Mouse (Mus musculus) liver, embryonic 16.5 days (tissue): ENCODE measurements around the gene Prkca. TPM values are rescaled to one million over a fixed set of nuclear protein-coding genes. Genes with fewer than 3 reads are reported as not detected.

Experiments used
- ATAC-seq: fragments of 200-750 bp; cut with Nextera tagmentation; 2 replicates; pipeline ENCODE4 v1.8.0; 2017; ENCODE audit warnings: low read depth, mild to moderate bottlenecking, moderate number of reproducible peaks, moderate library complexity
- H3K27ac ChIP-seq: fragments of 300-500 bp; sonication (generic); 2 replicates; pipeline ENCODE4 v1.5.1; 2014; ENCODE audit warnings: mild to moderate bottlenecking, low read length
- H3K27me3 ChIP-seq: fragments of 300-500 bp; sonication (generic); 2 replicates; pipeline ENCODE4 v1.6.1; 2014; ENCODE audit warnings: low read depth, low read length, mixed read lengths; ENCODE audit not compliant: control insufficient read depth, insufficient read depth
- H3K36me3 ChIP-seq: fragments of 300-500 bp; sonication (generic); 2 replicates; pipeline ENCODE4 v1.6.1; 2014; ENCODE audit warnings: mild to moderate bottlenecking; ENCODE audit not compliant: control insufficient read depth, insufficient read depth
- H3K4me1 ChIP-seq: fragments of 300-500 bp; sonication (generic); 2 replicates; pipeline ENCODE4 v1.6.1; 2014; ENCODE audit warnings: low read depth, low read length, mixed read lengths; ENCODE audit not compliant: control insufficient read depth
- H3K4me2 ChIP-seq: fragments of 300-500 bp; sonication (generic); 2 replicates; pipeline ENCODE4 v1.6.1; 2014; ENCODE audit warnings: low read depth, low read length, mixed read lengths
- H3K4me3 ChIP-seq: fragments of 300-500 bp; sonication (generic); 2 replicates; pipeline ENCODE4 v1.5.1; 2014; ENCODE audit warnings: low read depth, mild to moderate bottlenecking, low read length
- H3K9ac ChIP-seq: fragments of 300-500 bp; sonication (generic); 2 replicates; pipeline ENCODE4 v1.6.1; 2014; ENCODE audit warnings: low read depth, low read length
- H3K9me3 ChIP-seq: fragments of 300-500 bp; sonication (generic); replicated peaks from 2 replicates; pipeline ENCODE4 v1.6.1; 2016; ENCODE audit warnings: low read length; ENCODE audit not compliant: control insufficient read depth
- WGBS: fragments of 180-500 bp; shearing (Covaris S2); extraction: QIAGEN DNeasy Blood & Tissue Kit; methylation state at CpG from one replicate; pipeline ENCODE4 v1.1.7; 2014; ENCODE audit not compliant: insufficient replicate concordance; 5-methylcytosine and 5-hydroxymethylcytosine counted together
- polyA plus RNA-seq: library from polyadenylated mRNA; unstranded; fragments of >200 nt; fragmentation: Nextera tagmentation; extraction: Ambion mirVana; gene quantifications from 2 replicates; pipeline ENCODE4 v1.2.1, GENCODE M21; 2015

Gene Prkca
- polyA plus RNA-seq, 1 experiment from 2014 or later, result 3.4 TPM

- Histone ChIP-seq H3K27ac (no peak overlapping the region), H3K9ac (no peak overlapping the region), H3K36me3 (no peaks in the 10 kb centered on the region), H3K4me2 (no peak overlapping the region), H3K27me3 (no peaks in the 10 kb centered on the region), H3K4me1 (no peaks in the 10 kb centered on the region), H3K9me3 (no peaks in the 10 kb centered on the region), H3K4me3 (no peak overlapping the region)
- WGBS, result 55% methylated on average over 5 of the region's 5 CpGs
- ATAC-seq, result no peak
Observed at GRCm38 (mm10) chr11:108333006-108333405, 10.7 kb downstream of the Prkca start.

- Histone ChIP-seq H3K9me3 (no peaks in the 10 kb centered on the region), H3K4me3 (no peak overlapping the region), H3K36me3 (no peaks in the 10 kb centered on the region), H3K4me2 (no peak overlapping the region), H3K4me1 (no peaks in the 10 kb centered on the region), H3K27me3 (no peaks in the 10 kb centered on the region), H3K27ac (no peak overlapping the region), H3K9ac (no peak overlapping the region)
- 63% methylated on average over 11 of the region's 11 CpGs for WGBS
- no peak for ATAC-seq
Observed at GRCm38 (mm10) chr11:108330818-108331217, 12.9 kb downstream of the Prkca start.

- Histone ChIP-seq H3K27ac (no peak overlapping the region), H3K4me3 (no peak overlapping the region), H3K36me3 (no peaks in the 10 kb centered on the region), H3K4me1 (no peaks in the 10 kb centered on the region), H3K27me3 (no peaks in the 10 kb centered on the region), H3K9me3 (no peaks in the 10 kb centered on the region), H3K4me2 (no peak overlapping the region), H3K9ac (no peak overlapping the region)
- no peak for ATAC-seq
- 69% methylated on average over 8 of the region's 8 CpGs for WGBS
Observed at GRCm38 (mm10) chr11:108325943-108326342, 17.8 kb downstream of the Prkca start.

- 54% methylated on average over 2 of the region's 2 CpGs for WGBS
- H3K4me3 ChIP-seq, result no peak overlapping the region
- no peak overlapping the region for H3K27ac ChIP-seq
- no peaks in the 10 kb centered on the region for H3K9me3 ChIP-seq
- ATAC-seq, result no peak
- H3K27me3 ChIP-seq, result no peaks in the 10 kb centered on the region
- H3K9ac ChIP-seq, result no peak overlapping the region
- H3K36me3 ChIP-seq, result no peaks in the 10 kb centered on the region
- H3K4me1 ChIP-seq, result no peaks in the 10 kb centered on the region
- no peak overlapping the region for H3K4me2 ChIP-seq
Observed at GRCm38 (mm10) chr11:108322156-108322555, 21.6 kb downstream of the Prkca start.

GRCm38 (mm10) chr11:108320561-108320960, 23.2 kb downstream of the Prkca start:
- ATAC-seq, result no peak
- H3K9ac ChIP-seq, result no peak overlapping the region
- H3K4me2 ChIP-seq, result no peak overlapping the region
- H3K4me1 ChIP-seq, result no peaks in the 10 kb centered on the region
- H3K9me3 ChIP-seq, result no peaks in the 10 kb centered on the region
- 28% methylated on average over 7 of the region's 7 CpGs for WGBS
- H3K27me3 ChIP-seq, result no peaks in the 10 kb centered on the region
- no peak overlapping the region for H3K4me3 ChIP-seq
- H3K36me3 ChIP-seq, result no peaks in the 10 kb centered on the region
- no peak overlapping the region for H3K27ac ChIP-seq

- H3K9me3 ChIP-seq, result no peaks in the 10 kb centered on the region
- H3K4me2 ChIP-seq, result no peak overlapping the region
- peak; percentile 27; the same call in 1 of the 2 replicates for ATAC-seq
- H3K4me1 ChIP-seq, result no peaks in the 10 kb centered on the region
- no peaks in the 10 kb centered on the region for H3K27me3 ChIP-seq
- H3K36me3 ChIP-seq, result no peaks in the 10 kb centered on the region
- H3K9ac ChIP-seq, result no peak overlapping the region
- H3K4me3 ChIP-seq, result no peak overlapping the region
- H3K27ac ChIP-seq, result no peak overlapping the region
- 57% methylated on average over 11 of the region's 11 CpGs for WGBS
Observed at GRCm38 (mm10) chr11:108319162-108319561, 24.6 kb downstream of the Prkca start.

GRCm38 (mm10) chr11:108317878-108318277, 25.9 kb downstream of the Prkca start:
- H3K9me3 ChIP-seq, result no peaks in the 10 kb centered on the region
- no peaks in the 10 kb centered on the region for H3K27me3 ChIP-seq
- no peak overlapping the region for H3K27ac ChIP-seq
- ATAC-seq, result no peak
- no peaks in the 10 kb centered on the region for H3K36me3 ChIP-seq
- H3K9ac ChIP-seq, result no peak overlapping the region
- H3K4me1 ChIP-seq, result no peaks in the 10 kb centered on the region
- H3K4me3 ChIP-seq, result no peak overlapping the region
- H3K4me2 ChIP-seq, result no peak overlapping the region
- 40% methylated on average over 6 of the region's 6 CpGs for WGBS

- Histone ChIP-seq H3K36me3 (no peaks in the 10 kb centered on the region), H3K4me2 (no peak overlapping the region), H3K4me1 (no peaks in the 10 kb centered on the region; the same call in none of the 2 replicates), H3K27me3 (no peaks in the 10 kb centered on the region), H3K27ac (no peak overlapping the region), H3K9ac (no peak overlapping the region), H3K4me3 (no peak overlapping the region), H3K9me3 (no peaks in the 10 kb centered on the region)
- no peak for ATAC-seq
- WGBS, result 57% methylated on average over 7 of the region's 7 CpGs
Observed at GRCm38 (mm10) chr11:108315736-108316135, 28.0 kb downstream of the Prkca start.

GRCm38 (mm10) chr11:108312516-108312915, 31.2 kb downstream of the Prkca start:
- H3K4me3 ChIP-seq, result no peak overlapping the region
- no peaks in the 10 kb centered on the region; the same call in none of the 2 replicates for H3K4me1 ChIP-seq
- H3K9ac ChIP-seq, result no peak overlapping the region
- H3K4me2 ChIP-seq, result no peak overlapping the region
- H3K9me3 ChIP-seq, result no peaks in the 10 kb centered on the region
- no peak for ATAC-seq
- 45% methylated on average over 5 of the region's 5 CpGs for WGBS
- H3K27ac ChIP-seq, result no peak overlapping the region
- no peaks in the 10 kb centered on the region for H3K27me3 ChIP-seq
- no peaks in the 10 kb centered on the region for H3K36me3 ChIP-seq
